Mouse (Mus musculus): ENCODE data around the gene Rbfox3.

DNA sequence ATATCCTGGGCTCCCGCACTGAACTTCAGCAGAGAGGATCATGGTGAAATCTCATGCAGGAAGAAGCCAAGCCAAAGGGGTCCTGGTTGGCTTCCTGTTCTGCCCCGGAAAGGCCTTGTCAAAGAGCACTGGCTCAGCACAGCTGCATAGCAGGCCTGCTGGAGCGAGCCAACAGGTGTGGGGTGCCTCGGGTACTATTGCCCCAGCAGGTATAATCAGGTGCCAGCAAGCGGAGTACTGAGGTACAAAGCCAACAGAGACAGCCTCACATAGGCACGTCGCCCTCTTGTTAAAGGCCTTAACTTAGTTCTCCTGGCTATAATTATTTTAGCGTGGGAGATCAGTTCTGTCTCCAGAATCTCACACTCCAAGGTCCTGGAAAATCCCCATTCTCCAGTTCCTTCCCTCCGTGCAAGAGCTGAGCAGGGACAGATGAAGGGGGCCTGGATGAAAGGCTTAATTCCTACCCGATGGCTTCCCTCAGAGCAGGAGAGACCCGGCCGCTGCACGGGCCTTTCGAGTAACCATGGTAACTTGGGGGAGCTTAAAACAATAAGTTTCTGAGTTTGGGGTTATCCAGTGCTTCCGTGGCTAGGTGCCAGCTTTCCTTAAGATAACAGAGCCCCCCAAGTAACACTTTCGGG is 15.2 kb downstream of the Rbfox3 start:
- no peak for TF ChIP-seq POLR2A (IDR thresholded peaks at IDR 0.05; ENCODE audit: extremely low read depth, insufficient read depth, low read length)
- no peak for TF ChIP-seq CTCF (IDR thresholded peaks at IDR 0.05; ENCODE audit: extremely low read depth, insufficient read depth, low read length)
